Comparison of ENCODE assay signal across 17 mouse cellular contexts in genomic region chr15:96969792-96970191, GRCm38 (mm10).
DNase-seq lines count a peak whose midpoint lies in the region; ATAC-seq and TF ChIP-seq lines count a peak whose summit lies in the region.
"Had no signal": no experiment of that assay in that cellular context is flagged by ENCODE, and none has a peak within 500 bp of the region (broad histone marks: within the 10 kb centered on the region; RNA-seq: fewer than 3 reads in every experiment).

No protein-coding gene starts in this region.

- in situ Hi-C loops in Patski (cut with MboI; ENCODE audit: low pct_unique_long_range_greater_than_20kb), result loop anchor here (5.0 to 25.0 kb wide), 3 partner anchors 168 to 693 kb away; no protein-coding TSS in a partner anchor

- TF ChIP-seq CTCF in heart, postnatal 0 days (IDR thresholded peaks at IDR 0.05; ENCODE audit: low read depth), result peak; percentile 41
- TF ChIP-seq CTCF in lung, postnatal 0 days (IDR thresholded peaks at IDR 0.05), result peak; percentile 72
- peak; percentile 57 for TF ChIP-seq CTCF in Patski (IDR thresholded peaks at IDR 0.05)
- peak; percentile 70 for TF ChIP-seq CTCF in stomach, postnatal 0 days (IDR thresholded peaks at IDR 0.05; ENCODE audit: low read depth)

- H3K4me1 ChIP-seq in heart, postnatal 0 days (ENCODE audit: control insufficient read depth, insufficient read depth), result peaks cover 4% of the 10 kb centered on the region; the same call in 1 of the 2 replicates
- no peaks in the 10 kb centered on the region for H3K4me1 ChIP-seq in lung, postnatal 0 days (ENCODE audit: insufficient read depth, low read depth, low read length)
- H3K4me1 ChIP-seq in stomach, postnatal 0 days (replicated peaks; ENCODE audit: control insufficient read depth, insufficient read depth), result no peaks in the 10 kb centered on the region

- H3K36me3 ChIP-seq in heart, postnatal 0 days (replicated peaks; ENCODE audit: control insufficient read depth, insufficient read depth, low read length), result no peaks in the 10 kb centered on the region
- no peaks in the 10 kb centered on the region for H3K36me3 ChIP-seq in lung, postnatal 0 days (ENCODE audit: insufficient read depth, low read length)
- H3K36me3 ChIP-seq in stomach, postnatal 0 days (ENCODE audit: control insufficient read depth, insufficient read depth, low read length), result no peaks in the 10 kb centered on the region

- H3K27ac ChIP-seq in heart, postnatal 0 days (ENCODE audit: low read depth), result no peak overlapping the region
- H3K27ac ChIP-seq in lung, postnatal 0 days (ENCODE audit: low read length), result no peak overlapping the region
- no peak overlapping the region for H3K27ac ChIP-seq in stomach, postnatal 0 days (replicated peaks)

- no peak for TF ChIP-seq EP300 in heart, postnatal 0 days (IDR thresholded peaks at IDR 0.05; ENCODE audit: low read depth)
- no peak for TF ChIP-seq EP300 in lung, postnatal 0 days (IDR thresholded peaks at IDR 0.05)
- no peak for TF ChIP-seq EP300 in stomach, postnatal 0 days (optimal IDR thresholded peaks at IDR 0.05)

- 51% methylated on average over 4 of the region's 4 CpGs for WGBS in heart, postnatal 0 days
- WGBS in lung, postnatal 0 days, result 64% methylated on average over 4 of the region's 4 CpGs
- WGBS in stomach, postnatal 0 days, result 61% methylated on average over 4 of the region's 4 CpGs

- ATAC-seq in heart, postnatal 0 days (ENCODE audit: insufficient read depth, low read depth), result no peak
- no peak for ATAC-seq in lung, postnatal 0 days
- no peak for ATAC-seq in Patski
- no peak for ATAC-seq in stomach, postnatal 0 days (ENCODE audit: low FRiP score, low TSS enrichment)
- no peak for ATAC-seq in granulocyte monocyte progenitor cell, adult 5-6 weeks (replicated peaks; ENCODE audit: poor library complexity, severe bottlenecking)
- ATAC-seq: forebrain, embryonic 16.5 days had no signal

- POLR2A ChIA-PET in Patski (lab: Charles Lee), result no interaction called here

- no peak overlapping the region for H3K4me3 ChIP-seq in heart, postnatal 0 days (ENCODE audit: low read depth, low read length)
- H3K4me3 ChIP-seq in lung, postnatal 0 days (ENCODE audit: low read depth, low read length), result no peak overlapping the region
- no peak overlapping the region for H3K4me3 ChIP-seq in stomach, postnatal 0 days (ENCODE audit: low read depth, low read length)

- H3K9ac ChIP-seq in heart, postnatal 0 days (replicated peaks; ENCODE audit: low read depth, low read length), result no peak overlapping the region
- H3K9ac ChIP-seq in lung, postnatal 0 days (replicated peaks; ENCODE audit: low read depth), result no peak overlapping the region
- H3K9ac ChIP-seq in stomach, postnatal 0 days (ENCODE audit: low read length), result no peak overlapping the region

- no peaks in the 10 kb centered on the region for H3K27me3 ChIP-seq in heart, postnatal 0 days (ENCODE audit: control insufficient read depth, insufficient read depth, low read length)
- no peaks in the 10 kb centered on the region for H3K27me3 ChIP-seq in lung, postnatal 0 days (replicated peaks; ENCODE audit: insufficient read depth, low read length)
- H3K27me3 ChIP-seq in Patski, result no peaks in the 10 kb centered on the region
- no peaks in the 10 kb centered on the region for H3K27me3 ChIP-seq in stomach, postnatal 0 days (ENCODE audit: control insufficient read depth, insufficient read depth, low read length)

- DNase-seq in heart, postnatal 0 days (ENCODE audit: low spot score), result peak; percentile 20
- DNase-seq in heart, postnatal 10 days, result no peak
- DNase-seq in lung, postnatal 0 days (ENCODE audit: low spot score), result peak; percentile 44
- DNase-seq in lung, postnatal 25 days (ENCODE audit: low spot score), result no peak
- no peak for DNase-seq in Patski (ENCODE audit: low read depth, low spot score)
- DNase-seq in stomach, postnatal 0 days (ENCODE audit: low spot score), result no peak
- DNase-seq in ovary, postnatal 10 days (ENCODE audit: low spot score), result no peak
- DNase-seq: cerebellum, postnatal 25 days; gastrocnemius, postnatal 14 days; heart, postnatal 36 days; kidney, postnatal 4 days; lung, postnatal 10 days; right cerebral cortex, postnatal 4 days; thymus, postnatal 14 days had no signal

- H3K9me3 ChIP-seq in heart, postnatal 0 days (replicated peaks; ENCODE audit: control insufficient read depth, low read length), result no peaks in the 10 kb centered on the region
- H3K9me3 ChIP-seq in lung, postnatal 0 days (ENCODE audit: low read length), result no peaks in the 10 kb centered on the region
- no peaks in the 10 kb centered on the region for H3K9me3 ChIP-seq in stomach, postnatal 0 days (ENCODE audit: control insufficient read depth, low read length)

- CTCF ChIA-PET in Patski (lab: Charles Lee), result interaction anchor here (1.3 to 3.5 kb wide), 6 partner anchors 9 to 165 kb away, joined by 3 to 31 read pairs (median 4); no protein-coding TSS in a partner anchor

- intact Hi-C loops in heart, postnatal 10 days (cut with DNase I), result loop anchor here (1.0 to 2.0 kb wide), 2 partner anchors 166 to 219 kb away; no protein-coding TSS in a partner anchor

- H3K4me2 ChIP-seq in heart, postnatal 0 days (ENCODE audit: low read depth, low read length), result no peak overlapping the region
- H3K4me2 ChIP-seq in lung, postnatal 0 days (replicated peaks; ENCODE audit: low read depth, low read length), result no peak overlapping the region
- no peak overlapping the region for H3K4me2 ChIP-seq in stomach, postnatal 0 days (replicated peaks; ENCODE audit: low read depth)
- H3K4me2 ChIP-seq: midbrain, embryonic 11.5 days had no signal

Comparison
In these comparisons a context has a peak if more than half of its experiments do, and no peak if none do; other contexts are left out.
1. DNase-seq: peak in heart, postnatal 0 days (single experiment) and lung, postnatal 0 days (single experiment); none in heart, postnatal 10 days (0 of 2), lung, postnatal 25 days (single experiment), Patski (single experiment), stomach, postnatal 0 days (single experiment) and ovary, postnatal 10 days (single experiment).
2. Peak in every context shown above with its lines, with median percentiles within 50 percentile points of each other: CTCF ChIP-seq.